Mouse (Mus musculus): ENCODE measurements around the gene Tysnd1.
A peak's percentile ranks its signal among the peaks of the same experiment; 100 is the strongest.

Gene Tysnd1

GRCm38 (mm10) chr10:61689405-61689804 is 5.9 kb upstream of the Tysnd1 start:
- DNase-seq (ENCODE audit: low spot score): no peak

GRCm38 (mm10) chr10:61693563-61693962 is 1.8 kb upstream of the Tysnd1 start:
- DNase-seq (ENCODE audit: low spot score): no peak

- no peak for DNase-seq (ENCODE audit: low spot score)
Measured at GRCm38 (mm10) chr10:61695703-61696559, 617 bp downstream of the Tysnd1 start.

DNA sequence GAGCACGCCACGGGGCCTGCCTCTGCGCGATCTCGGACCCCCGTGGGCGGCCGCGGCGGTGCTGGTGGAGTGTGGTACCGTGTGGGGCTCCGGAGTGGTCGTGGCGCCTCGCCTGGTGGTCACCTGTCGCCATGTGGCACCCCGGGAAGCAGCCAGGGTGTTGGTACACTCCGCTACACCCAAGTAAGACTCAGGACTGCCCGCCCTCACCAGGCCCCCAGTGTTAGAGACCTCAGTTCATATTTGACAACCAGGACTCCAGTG is 1.2 kb downstream of the Tysnd1 start:
- DNase-seq (ENCODE audit: low spot score): no peak

DNA sequence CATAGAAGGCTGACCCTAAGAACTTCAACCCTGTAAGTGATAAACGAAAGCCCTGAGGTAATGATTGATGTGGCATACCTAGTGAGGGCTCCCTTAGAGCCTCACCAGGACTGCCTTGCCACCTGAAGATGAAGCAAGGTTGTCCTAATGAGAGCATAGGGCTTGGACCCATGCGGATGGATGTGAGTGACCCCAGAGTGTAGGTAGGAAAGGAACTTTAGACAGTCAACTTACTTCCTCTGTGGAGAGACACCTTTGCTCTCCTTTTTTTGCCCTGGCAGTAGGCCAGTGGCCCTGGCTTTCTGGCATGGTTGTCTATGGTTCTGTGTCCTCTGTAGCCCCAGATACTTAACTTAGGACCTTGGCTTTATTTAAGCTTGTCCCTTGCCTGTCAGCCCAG is 1.7 kb downstream of the Tysnd1 start:
- no peak for DNase-seq (ENCODE audit: low spot score)

DNA sequence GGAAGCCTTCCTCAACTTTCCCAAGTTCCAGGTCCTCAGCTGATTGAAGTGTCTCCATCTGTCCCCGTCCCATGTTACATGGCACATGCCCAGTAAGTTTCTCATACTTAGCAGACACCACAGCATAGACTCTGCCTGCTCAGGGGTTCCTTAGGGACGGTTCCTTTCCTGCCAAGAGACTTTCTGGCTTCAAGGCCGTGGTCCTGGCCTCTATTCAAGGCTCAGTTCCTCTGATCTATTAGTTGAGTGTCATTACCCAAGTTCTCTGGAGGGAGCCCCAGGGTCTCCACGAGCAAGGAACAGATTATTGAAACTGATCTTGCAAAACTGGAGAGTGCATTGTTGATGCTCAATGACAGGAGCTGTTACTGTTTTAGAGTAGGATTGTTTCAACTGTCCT is 9.3 kb downstream of the Tysnd1 start:
- DNase-seq (ENCODE audit: low spot score): no peak

- no peak for DNase-seq (ENCODE audit: low spot score)
Measured at GRCm38 (mm10) chr10:61706412-61707375, 11.4 kb downstream of the Tysnd1 start.

GRCm38 (mm10) chr10:61713601-61714000 is 18.3 kb downstream of the Tysnd1 start:
- DNase-seq (ENCODE audit: low spot score): no peak

- DNase-seq (ENCODE audit: low spot score): no peak
Measured at GRCm38 (mm10) chr10:61714146-61714545, 18.8 kb downstream of the Tysnd1 start.

DNA sequence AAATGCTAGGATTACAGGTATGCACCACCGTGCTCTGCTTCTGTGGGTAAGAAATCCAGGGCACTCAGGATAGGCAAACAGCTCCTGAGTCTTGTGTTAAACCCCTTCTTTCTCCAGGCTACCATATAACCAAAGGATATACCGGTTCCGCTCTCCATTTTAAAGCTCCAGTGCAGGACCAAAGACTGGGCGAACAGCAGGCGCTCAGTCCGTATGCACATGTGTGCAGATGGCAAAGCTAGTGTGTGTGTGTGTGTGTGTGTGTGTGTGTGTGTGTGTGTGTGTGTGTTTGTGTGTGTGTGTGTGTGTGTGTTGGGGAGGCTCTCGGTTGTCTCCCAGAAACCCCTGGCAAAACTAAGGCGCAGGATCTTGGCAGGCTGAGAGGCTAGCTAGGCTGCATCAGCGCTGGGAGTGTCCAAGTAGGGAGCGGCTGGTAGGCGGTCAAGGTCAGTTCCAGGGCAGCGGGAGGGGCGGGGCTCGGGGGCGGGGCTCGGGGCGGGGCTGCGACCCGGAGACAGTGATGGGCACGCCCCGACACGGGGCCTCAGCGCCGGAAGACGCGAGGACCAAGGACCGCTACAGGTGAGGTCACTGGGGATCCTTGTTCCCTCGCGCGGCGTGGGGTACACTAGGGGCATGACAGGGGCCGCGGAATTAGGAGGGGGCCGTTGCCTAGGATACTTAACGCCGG is 19.6 kb downstream of the Tysnd1 start, which contains the start of gene Aifm2:
Gene Aifm2 (plus strand): TSS at position 493 of the 691 bp plus-strand sequence.
- DNase-seq (ENCODE audit: low spot score): peak; percentile 75

DNA sequence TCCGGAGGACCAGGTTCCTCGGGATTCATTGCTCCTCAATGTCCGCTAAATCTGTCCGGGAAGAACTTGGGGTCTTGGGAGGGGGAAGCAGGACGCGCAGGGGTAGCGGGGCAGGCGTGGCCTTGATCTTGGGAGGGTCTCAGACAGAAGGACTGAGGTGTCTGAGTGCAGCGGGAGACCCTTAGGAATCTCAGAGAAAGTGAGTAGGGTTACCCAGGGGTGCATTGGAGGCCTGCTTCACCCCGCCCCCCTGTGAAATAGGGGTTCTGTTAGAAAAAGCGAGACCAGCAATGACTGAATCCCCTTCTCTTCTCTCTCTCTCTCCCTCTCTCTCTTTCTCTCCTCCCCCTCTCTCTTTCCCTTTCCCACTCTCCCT is 20.1 kb downstream of the Tysnd1 start:
- DNase-seq (ENCODE audit: low spot score): no peak

- no peak for DNase-seq (ENCODE audit: low spot score)
Measured at GRCm38 (mm10) chr10:61715996-61716864, 20.9 kb downstream of the Tysnd1 start.

GRCm38 (mm10) chr10:61717406-61718296 is 22.3 kb downstream of the Tysnd1 start:
- DNase-seq (ENCODE audit: low spot score): no peak

GRCm38 (mm10) chr10:61720331-61720730 is 25.0 kb downstream of the Tysnd1 start:
- no peak for DNase-seq (ENCODE audit: low spot score)

GRCm38 (mm10) chr10:61722215-61722614 is 26.9 kb downstream of the Tysnd1 start:
- DNase-seq (ENCODE audit: low spot score): no peak

DNA sequence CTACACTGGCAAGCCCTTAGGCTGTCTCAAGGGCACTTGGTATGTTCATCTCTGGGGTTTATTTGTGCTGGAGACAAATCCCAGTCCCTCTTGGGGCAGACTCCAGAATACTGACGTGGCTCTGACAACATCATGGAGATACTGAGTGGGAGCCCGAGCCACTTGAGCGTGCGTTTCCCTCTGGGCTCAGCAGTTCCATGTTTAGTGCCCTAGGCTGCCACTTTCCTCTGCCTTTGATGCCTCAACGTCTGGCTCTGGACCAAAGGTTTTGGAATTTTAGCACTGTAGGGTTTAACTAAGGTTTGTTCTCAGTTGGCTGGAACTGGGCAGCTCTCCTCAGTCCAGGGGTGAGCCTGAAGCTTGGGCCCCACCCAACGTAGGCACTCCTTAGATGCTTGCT is 28.0 kb downstream of the Tysnd1 start:
- no peak for DNase-seq (ENCODE audit: low spot score)

- no peak for DNase-seq (ENCODE audit: low spot score)
Measured at GRCm38 (mm10) chr10:61729181-61729580, 33.9 kb downstream of the Tysnd1 start.

DNA sequence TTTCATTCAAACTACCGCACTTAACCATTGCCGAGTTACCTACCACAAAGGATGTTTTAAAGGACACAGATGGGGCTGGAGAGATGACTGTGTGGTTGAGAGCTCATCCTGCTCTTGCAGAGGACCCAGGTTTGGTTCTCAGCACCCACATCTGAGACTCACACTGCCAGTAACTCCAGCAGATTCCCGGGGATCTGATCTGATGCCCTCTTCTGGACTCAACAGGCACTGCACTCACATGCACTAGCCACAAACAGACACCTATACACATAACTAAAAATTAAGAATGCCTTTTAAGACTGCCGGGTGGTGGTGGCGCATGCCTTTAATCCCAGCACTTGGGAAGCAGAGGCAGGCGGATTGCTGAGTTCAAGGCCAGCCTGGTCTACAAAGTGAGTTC is 34.9 kb downstream of the Tysnd1 start:
- DNase-seq (ENCODE audit: low spot score): no peak

DNA sequence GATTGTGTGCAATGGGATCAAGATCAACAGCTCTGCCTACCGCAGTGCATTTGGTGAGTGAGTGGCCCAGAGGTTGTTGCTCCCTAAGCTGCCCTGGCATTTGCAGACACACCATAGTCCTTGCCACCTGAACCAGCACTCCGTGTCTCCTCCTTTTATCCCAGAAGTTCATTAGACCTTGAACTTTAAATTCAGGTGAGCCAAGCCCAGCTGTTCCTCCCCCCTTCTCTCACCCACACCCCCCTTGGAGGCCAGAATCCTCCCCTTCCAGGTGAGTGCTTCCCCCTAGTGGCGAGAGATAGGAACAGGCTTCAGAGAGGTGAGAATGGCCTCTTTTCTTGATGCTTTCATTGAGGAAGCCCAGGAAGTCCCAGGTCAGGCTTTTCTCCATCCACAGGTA is 39.1 kb downstream of the Tysnd1 start:
- DNase-seq (ENCODE audit: low spot score): peak; percentile 62

DNA sequence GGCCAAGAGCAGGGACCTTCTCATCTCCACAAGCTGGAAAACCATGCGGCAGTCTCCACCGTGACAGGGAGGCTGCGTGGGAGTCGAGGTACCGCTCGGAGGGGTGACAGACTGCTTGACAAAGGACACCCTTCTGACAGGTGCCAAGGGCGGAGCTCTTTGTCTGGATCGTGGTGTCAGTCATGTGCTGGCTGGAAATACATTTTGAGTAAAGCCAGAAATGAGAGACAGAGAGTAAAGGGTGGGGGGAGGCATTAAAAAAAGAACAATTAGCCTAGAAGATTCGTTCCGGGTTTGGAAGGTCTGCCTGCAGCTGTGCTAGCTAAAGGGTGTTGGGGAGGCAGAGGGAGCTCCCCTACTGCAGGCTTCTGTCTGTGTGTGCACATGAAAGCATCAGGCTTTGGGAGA is 41.4 kb downstream of the Tysnd1 start:
- no peak for DNase-seq (ENCODE audit: low spot score)

All from retina, embryonic 14.5 days (tissue).